Mouse (Mus musculus): ENCODE measurements around the gene Gcc2. TPM values are rescaled to one million over a fixed set of nuclear protein-coding genes. Genes with fewer than 3 reads are reported as not detected.
"Not testable (repeated sequence)": the region's sequence is repeated elsewhere in the genome, so short reads cannot be mapped to it uniquely, and the experiment has no call there.

Gcc2 gene
- polyA plus RNA-seq, 1 experiment = not detected

GRCm38 (mm10) chr10:58336156-58336555 lies 80.9 kb downstream of the Gcc2 start:
- no peak overlapping the region for H3K4me3 ChIP-seq (ENCODE audit: insufficient read depth, low read depth, low read length)
- WGBS = 82% methylated on average over 1 of the region's 1 CpGs
- H3K27ac ChIP-seq (ENCODE audit: insufficient read depth, low read depth, low read length) = no peak overlapping the region
- no peaks in the 10 kb centered on the region for H3K4me1 ChIP-seq (ENCODE audit: control insufficient read depth, insufficient read depth, low read length)
- no peak for TF ChIP-seq POLR2A (IDR thresholded peaks at IDR 0.05; ENCODE audit: insufficient read depth, low read depth, low read length)
- no peak for TF ChIP-seq CTCF (IDR thresholded peaks at IDR 0.05; ENCODE audit: insufficient read depth, low read depth, low read length)

- 95% methylated on average over 4 of the region's 4 CpGs for WGBS
- not testable (repeated sequence) for H3K4me1 ChIP-seq (ENCODE audit: control insufficient read depth, insufficient read depth, low read length); H3K27ac ChIP-seq (ENCODE audit: insufficient read depth, low read depth, low read length); H3K4me3 ChIP-seq (ENCODE audit: insufficient read depth, low read depth, low read length)
Measured at GRCm38 (mm10) chr10:58337091-58337490, 81.8 kb downstream of the Gcc2 start.

DNA sequence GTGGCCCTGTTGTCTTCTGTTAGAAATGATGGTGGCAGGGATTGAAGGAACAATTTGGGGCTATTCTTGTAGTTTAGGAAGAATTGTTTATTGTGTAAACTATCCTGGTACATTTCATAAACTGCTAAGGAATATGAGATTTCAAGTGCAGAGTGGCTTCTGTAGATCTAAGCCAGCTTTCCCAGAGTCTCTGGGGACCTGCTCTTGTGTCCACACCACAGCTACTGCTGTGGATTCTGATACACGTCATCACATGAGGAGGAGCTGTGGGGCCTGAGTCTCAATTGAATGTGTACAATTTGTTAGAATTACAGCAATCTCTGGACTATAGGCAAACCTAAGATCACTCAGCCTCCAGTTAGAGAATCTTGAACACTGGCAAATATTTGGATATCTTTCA lies 83.3 kb downstream of the Gcc2 start:
- peak overlapping the region; percentile 44; the same call in 1 of the 2 replicates for H3K27ac ChIP-seq (ENCODE audit: insufficient read depth, low read depth, low read length)
- 28% methylated on average over 1 of the region's 1 CpGs for WGBS
- peaks cover 3% of the 10 kb centered on the region; the same call in 1 of the 2 replicates for H3K4me1 ChIP-seq (ENCODE audit: control insufficient read depth, insufficient read depth, low read length)
- no peak overlapping the region for H3K4me3 ChIP-seq (ENCODE audit: insufficient read depth, low read depth, low read length)
- TF ChIP-seq CTCF (IDR thresholded peaks at IDR 0.05; ENCODE audit: insufficient read depth, low read depth, low read length) = no peak
- TF ChIP-seq POLR2A (IDR thresholded peaks at IDR 0.05; ENCODE audit: insufficient read depth, low read depth, low read length) = no peak

DNA sequence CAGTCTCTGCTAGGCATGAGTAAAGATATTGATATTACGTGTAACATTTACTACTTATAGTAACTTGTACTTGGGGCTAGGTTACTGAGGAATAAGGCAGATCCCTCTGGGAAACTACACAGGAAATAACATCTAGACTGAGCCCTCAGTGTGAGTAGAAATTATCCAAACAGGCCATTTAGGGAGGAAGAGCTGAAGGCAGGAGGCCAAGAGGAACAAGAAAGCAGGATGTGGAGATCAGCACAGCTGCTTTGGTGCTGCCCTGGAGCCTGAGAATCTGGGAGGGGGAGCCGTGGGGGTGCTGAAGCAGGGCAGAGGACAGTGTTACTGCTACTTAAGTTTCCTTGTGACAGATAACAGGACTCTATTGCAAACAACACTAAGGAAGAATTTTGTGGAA lies 86.4 kb downstream of the Gcc2 start:
- peaks cover 3% of the 10 kb centered on the region; the same call in 1 of the 2 replicates for H3K4me1 ChIP-seq (ENCODE audit: control insufficient read depth, insufficient read depth, low read length)
- no peak overlapping the region for H3K4me3 ChIP-seq (ENCODE audit: insufficient read depth, low read depth, low read length)
- TF ChIP-seq POLR2A (IDR thresholded peaks at IDR 0.05; ENCODE audit: insufficient read depth, low read depth, low read length) (no peak), CTCF (IDR thresholded peaks at IDR 0.05; ENCODE audit: insufficient read depth, low read depth, low read length) (no peak)
- WGBS = 39% methylated on average over 2 of the region's 2 CpGs
- no peak overlapping the region for H3K27ac ChIP-seq (ENCODE audit: insufficient read depth, low read depth, low read length)

DNA sequence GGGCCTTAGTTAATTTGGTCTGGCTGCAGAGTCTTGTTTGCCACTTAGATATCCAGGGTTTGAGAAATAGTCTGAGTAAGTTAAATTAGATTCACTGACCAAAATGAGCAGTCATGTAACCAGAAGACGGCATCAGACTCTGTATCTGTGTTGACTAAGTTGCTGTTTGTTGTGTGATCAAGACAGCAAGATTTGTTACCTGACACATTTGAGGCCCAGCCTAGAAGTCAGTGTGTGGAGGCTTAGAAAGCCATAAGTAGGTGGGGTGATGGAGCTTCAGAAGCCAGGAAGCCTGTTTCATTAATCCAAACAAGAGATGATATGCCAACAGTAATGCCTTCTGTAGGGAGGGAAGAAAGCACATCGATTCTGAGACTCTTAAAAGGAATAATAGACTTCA lies 86.9 kb downstream of the Gcc2 start:
- TF ChIP-seq CTCF (IDR thresholded peaks at IDR 0.05; ENCODE audit: insufficient read depth, low read depth, low read length) (no peak), POLR2A (IDR thresholded peaks at IDR 0.05; ENCODE audit: insufficient read depth, low read depth, low read length) (no peak)
- peaks cover 3% of the 10 kb centered on the region; the same call in 1 of the 2 replicates for H3K4me1 ChIP-seq (ENCODE audit: control insufficient read depth, insufficient read depth, low read length)
- H3K27ac ChIP-seq (ENCODE audit: insufficient read depth, low read depth, low read length) = peak overlapping the region; percentile 64
- H3K4me3 ChIP-seq (ENCODE audit: insufficient read depth, low read depth, low read length) = no peak overlapping the region
- WGBS = 41% methylated on average over 2 of the region's 2 CpGs

GRCm38 (mm10) chr10:58343552-58343951 lies 88.3 kb downstream of the Gcc2 start:
- Histone ChIP-seq H3K4me1 (ENCODE audit: control insufficient read depth, insufficient read depth, low read length) (peaks cover 3% of the 10 kb centered on the region; the same call in 1 of the 2 replicates), H3K27ac (ENCODE audit: insufficient read depth, low read depth, low read length) (no peak overlapping the region), H3K4me3 (ENCODE audit: insufficient read depth, low read depth, low read length) (no peak overlapping the region)
- no peak for TF ChIP-seq CTCF (IDR thresholded peaks at IDR 0.05; ENCODE audit: insufficient read depth, low read depth, low read length)
- no peak for TF ChIP-seq POLR2A (IDR thresholded peaks at IDR 0.05; ENCODE audit: insufficient read depth, low read depth, low read length)
- 89% methylated on average over 3 of the region's 3 CpGs for WGBS

- Histone ChIP-seq H3K4me3 (ENCODE audit: insufficient read depth, low read depth, low read length) (no peak overlapping the region), H3K4me1 (ENCODE audit: control insufficient read depth, insufficient read depth, low read length) (peaks cover 4% of the 10 kb centered on the region), H3K27ac (ENCODE audit: insufficient read depth, low read depth, low read length) (peak overlapping the region; percentile 75)
- TF ChIP-seq CTCF (IDR thresholded peaks at IDR 0.05; ENCODE audit: insufficient read depth, low read depth, low read length) (no peak), POLR2A (IDR thresholded peaks at IDR 0.05; ENCODE audit: insufficient read depth, low read depth, low read length) (no peak)
- 28% methylated on average over 3 of the region's 3 CpGs for WGBS
Measured at GRCm38 (mm10) chr10:58350600-58350999, 95.3 kb downstream of the Gcc2 start.

GRCm38 (mm10) chr10:58351670-58352069 lies 96.4 kb downstream of the Gcc2 start:
- H3K4me1 ChIP-seq (ENCODE audit: control insufficient read depth, insufficient read depth, low read length) = peaks cover 6% of the 10 kb centered on the region
- peak overlapping the region; percentile 15; the same call in 1 of the 2 replicates for H3K27ac ChIP-seq (ENCODE audit: insufficient read depth, low read depth, low read length)
- 96% methylated on average over 2 of the region's 2 CpGs for WGBS
- H3K4me3 ChIP-seq (ENCODE audit: insufficient read depth, low read depth, low read length) = no peak overlapping the region
- TF ChIP-seq CTCF (IDR thresholded peaks at IDR 0.05; ENCODE audit: insufficient read depth, low read depth, low read length) (no peak), POLR2A (IDR thresholded peaks at IDR 0.05; ENCODE audit: insufficient read depth, low read depth, low read length) (no peak)

GRCm38 (mm10) chr10:58352364-58352763 lies 97.1 kb downstream of the Gcc2 start:
- 54% methylated on average over 3 of the region's 3 CpGs for WGBS
- TF ChIP-seq POLR2A (IDR thresholded peaks at IDR 0.05; ENCODE audit: insufficient read depth, low read depth, low read length) (no peak), CTCF (IDR thresholded peaks at IDR 0.05; ENCODE audit: insufficient read depth, low read depth, low read length) (no peak)
- H3K4me3 ChIP-seq (ENCODE audit: insufficient read depth, low read depth, low read length) = no peak overlapping the region

DNA sequence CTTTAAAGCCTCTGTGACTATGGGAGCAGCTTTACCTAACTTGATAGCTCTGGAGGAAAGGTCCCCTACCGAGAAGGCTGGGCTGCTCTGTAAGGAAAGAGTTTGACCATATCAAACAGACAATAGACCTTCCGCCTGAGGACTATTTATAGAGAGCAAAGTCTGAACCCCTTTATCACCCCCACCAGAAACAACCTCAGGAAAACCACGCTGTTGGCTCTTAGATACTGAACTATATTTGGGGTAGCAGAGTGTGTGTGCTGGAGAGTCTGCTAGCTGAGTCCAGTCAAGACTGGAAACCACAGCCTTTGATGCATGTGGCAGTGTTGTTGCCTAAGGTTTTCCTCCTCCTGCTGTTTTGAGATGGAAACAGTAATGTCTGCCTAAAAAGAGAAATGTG lies 99.3 kb downstream of the Gcc2 start:
- TF ChIP-seq POLR2A (IDR thresholded peaks at IDR 0.05; ENCODE audit: insufficient read depth, low read depth, low read length) (no peak), CTCF (IDR thresholded peaks at IDR 0.05; ENCODE audit: insufficient read depth, low read depth, low read length) (no peak)
- no peak overlapping the region for H3K27ac ChIP-seq (ENCODE audit: insufficient read depth, low read depth, low read length)
- H3K4me1 ChIP-seq (ENCODE audit: control insufficient read depth, insufficient read depth, low read length) = peaks cover 6% of the 10 kb centered on the region
- H3K4me3 ChIP-seq (ENCODE audit: insufficient read depth, low read depth, low read length) = no peak overlapping the region
- WGBS = 40% methylated on average over 3 of the region's 3 CpGs

More at GRCm38 (mm10) chr10:58352364-58352763, 97.1 kb downstream of the Gcc2 start:
- H3K4me1 ChIP-seq (ENCODE audit: control insufficient read depth, insufficient read depth, low read length) = peaks cover 6% of the 10 kb centered on the region
- no peak overlapping the region for H3K27ac ChIP-seq (ENCODE audit: insufficient read depth, low read depth, low read length)

Other genes with a start within 250 kb of the Gcc2 start
- not detected in 2 replicates for gene AW822073, start 30.6 kb upstream of the Gcc2 start, polyA plus RNA-seq (2012; ENCODE audit: insufficient read depth, insufficient read length, low replicate concordance, missing spikeins)
- gene Duxf3, start 22.8 kb upstream of the Gcc2 start, polyA plus RNA-seq (2012; ENCODE audit: insufficient read depth, insufficient read length, low replicate concordance, missing spikeins) = not detected in 2 replicates
- gene Gm4981, start 18.8 kb upstream of the Gcc2 start, polyA plus RNA-seq (2012; ENCODE audit: insufficient read depth, insufficient read length, low replicate concordance, missing spikeins) = not detected in 2 replicates
- not detected in 2 replicates for gene Lims1, start 68.0 kb downstream of the Gcc2 start, polyA plus RNA-seq (2012; ENCODE audit: insufficient read depth, insufficient read length, low replicate concordance, missing spikeins)
- 82.6 TPM in 1 of 2 replicates, not detected in the other for gene Ranbp2, start 191.4 kb downstream of the Gcc2 start, polyA plus RNA-seq (2012; ENCODE audit: insufficient read depth, insufficient read length, low replicate concordance, missing spikeins)
- not detected in 2 replicates for gene Ccdc138, start 242.5 kb downstream of the Gcc2 start, polyA plus RNA-seq (2012; ENCODE audit: insufficient read depth, insufficient read length, low replicate concordance, missing spikeins)